ENCODE assay signal across 22 mouse cellular contexts in genomic region chr15:95774674-95775414, GRCm38 (mm10).
"Had no signal": no experiment of that assay in that cellular context is flagged by ENCODE, and none has a peak within 500 bp of the region (broad histone marks: within the 10 kb centered on the region; RNA-seq: fewer than 3 reads in every experiment).

No protein-coding gene starts in this region.

- H3K4me1 ChIP-seq: limb, embryonic 12.5 days; limb, embryonic 15.5 days; midbrain, embryonic 12.5 days; midbrain, embryonic 15.5 days had no signal

- H3K9me3 ChIP-seq: kidney, embryonic 15.5 days; limb, embryonic 12.5 days; limb, embryonic 15.5 days; liver, embryonic 13.5 days; midbrain, embryonic 12.5 days; midbrain, embryonic 15.5 days; neural tube, embryonic 13.5 days had no signal

- H3K4me3 ChIP-seq: kidney, embryonic 15.5 days; layer of hippocampus, adult 2 months; limb, embryonic 12.5 days; limb, embryonic 15.5 days; liver, embryonic 13.5 days; midbrain, embryonic 12.5 days; midbrain, embryonic 15.5 days; myocyte; neural tube, embryonic 13.5 days had no signal

- H3K4me2 ChIP-seq: kidney, embryonic 15.5 days; limb, embryonic 12.5 days; limb, embryonic 15.5 days; liver, embryonic 13.5 days; midbrain, embryonic 12.5 days; midbrain, embryonic 15.5 days; neural tube, embryonic 13.5 days had no signal

- H3K27ac ChIP-seq: hindbrain, postnatal 0 days; kidney, embryonic 15.5 days; layer of hippocampus, adult 2 months; limb, embryonic 12.5 days; limb, embryonic 15.5 days; liver, embryonic 13.5 days; midbrain, embryonic 12.5 days; midbrain, embryonic 15.5 days; neural tube, embryonic 13.5 days; stomach, postnatal 0 days had no signal

- DNase-seq: kidney, adult 18-20 months; kidney, postnatal 14 days; left cerebral cortex, postnatal 4 days; liver, embryonic 13.5 days; lung, adult 2 months; lung, postnatal 14 days; lung, postnatal 4 days; right cerebral cortex, postnatal 25 days; thymus, adult 2 months; thymus, postnatal 14 days; thymus, postnatal 4 days had no signal

- H3K36me3 ChIP-seq: kidney, embryonic 15.5 days; limb, embryonic 12.5 days; limb, embryonic 15.5 days; liver, embryonic 13.5 days; midbrain, embryonic 12.5 days; midbrain, embryonic 15.5 days; neural tube, embryonic 13.5 days had no signal

- H3K27me3 ChIP-seq: kidney, embryonic 15.5 days; limb, embryonic 12.5 days; limb, embryonic 15.5 days; midbrain, embryonic 12.5 days; midbrain, embryonic 15.5 days; neural tube, embryonic 13.5 days had no signal

- H3K9ac ChIP-seq: kidney, embryonic 15.5 days; limb, embryonic 12.5 days; limb, embryonic 15.5 days; liver, embryonic 13.5 days; midbrain, embryonic 12.5 days; midbrain, embryonic 15.5 days; neural tube, embryonic 13.5 days had no signal

- ATAC-seq: hindbrain, postnatal 0 days; inflammation-experienced regulatory T-cells, adult 6 months; midbrain, embryonic 15.5 days had no signal
